13 mouse cellular contexts compared by ENCODE assay signal in the genomic region with DNA sequence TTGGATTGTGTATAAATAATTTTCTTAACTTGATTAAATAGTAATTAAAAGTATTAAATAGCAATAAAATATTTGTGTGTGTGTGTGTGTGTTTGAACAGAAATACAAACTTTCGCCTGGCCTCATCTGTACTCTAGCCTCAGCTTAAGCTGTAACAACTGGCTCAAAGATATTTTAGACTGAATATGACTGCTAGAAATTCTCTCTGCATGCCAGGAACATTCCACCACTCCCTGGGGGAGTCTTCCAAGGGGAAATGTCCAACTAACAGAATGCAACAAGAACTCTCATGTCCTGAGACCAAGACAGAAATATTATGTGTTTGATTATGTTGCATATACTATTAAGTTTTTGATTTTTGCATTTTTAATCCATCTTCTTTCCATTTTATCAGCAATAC.
A peak's percentile ranks its signal among the peaks of the same experiment; 100 is the strongest.
DNase-seq lines count a peak whose midpoint lies in the region; ATAC-seq and TF ChIP-seq lines count a peak whose summit lies in the region.
"Had no signal": no experiment of that assay in that cellular context is flagged by ENCODE, and none has a peak within 500 bp of the region (broad histone marks: within the 10 kb centered on the region; RNA-seq: fewer than 3 reads in every experiment).

No protein-coding gene starts in this region.

- intact Hi-C loops in heart, postnatal 10 days (cut with DNase I), result no loop called here

- H3K9me3 ChIP-seq in hindbrain, embryonic 11.5 days (ENCODE audit: control insufficient read depth, low read length), result no peaks in the 10 kb centered on the region
- H3K9me3 ChIP-seq: embryonic facial prominence, embryonic 12.5 days; G1E; hindbrain, embryonic 10.5 days had no signal

- H3K4me2 ChIP-seq in hindbrain, embryonic 11.5 days (replicated peaks; ENCODE audit: low read depth, low read length), result no peak overlapping the region
- H3K4me2 ChIP-seq: embryonic facial prominence, embryonic 12.5 days had no signal

- TF ChIP-seq CTCF in lung, adult 2 months (IDR thresholded peaks at IDR 0.05; ENCODE audit: insufficient read depth, low read length), result no peak

- no peak overlapping the region for H3K4me3 ChIP-seq in lung, adult 2 months (replicated peaks; ENCODE audit: extremely low read depth, low read depth, low read length)
- no peak overlapping the region for H3K4me3 ChIP-seq in hindbrain, embryonic 11.5 days (ENCODE audit: low read depth, low read length)
- H3K4me3 ChIP-seq: embryonic facial prominence, embryonic 12.5 days; hindbrain, embryonic 10.5 days had no signal

- no peak overlapping the region for H3K27ac ChIP-seq in hindbrain, embryonic 11.5 days (ENCODE audit: low read depth, low read length)
- H3K27ac ChIP-seq: embryonic facial prominence, embryonic 12.5 days; hindbrain, embryonic 10.5 days had no signal

- H3K27me3 ChIP-seq in hindbrain, embryonic 11.5 days (ENCODE audit: control insufficient read depth, insufficient read depth, low read length), result no peaks in the 10 kb centered on the region
- H3K27me3 ChIP-seq: embryonic facial prominence, embryonic 12.5 days had no signal

- no peak for ATAC-seq in hindbrain, embryonic 11.5 days (ENCODE audit: low FRiP score)
- ATAC-seq: liver, postnatal 0 days had no signal

- H3K36me3 ChIP-seq in hindbrain, embryonic 11.5 days (ENCODE audit: control insufficient read depth, insufficient read depth, low read length), result no peaks in the 10 kb centered on the region
- H3K36me3 ChIP-seq: embryonic facial prominence, embryonic 12.5 days; G1E; hindbrain, embryonic 10.5 days had no signal

- WGBS in lung, adult 2 months, result 72% methylated on average over 1 of the region's 1 CpGs
- WGBS in hindbrain, embryonic 11.5 days, result 74% methylated on average over 1 of the region's 1 CpGs

- no peak overlapping the region for H3K9ac ChIP-seq in hindbrain, embryonic 11.5 days (ENCODE audit: low read depth, low read length)
- H3K9ac ChIP-seq: embryonic facial prominence, embryonic 12.5 days; liver, postnatal 0 days had no signal

- H3K4me1 ChIP-seq in lung, adult 2 months (ENCODE audit: control insufficient read depth, insufficient read depth, low read length), result no peaks in the 10 kb centered on the region
- H3K4me1 ChIP-seq in hindbrain, embryonic 11.5 days (replicated peaks; ENCODE audit: control insufficient read depth, insufficient read depth, low read length), result no peaks in the 10 kb centered on the region
- H3K4me1 ChIP-seq: embryonic facial prominence, embryonic 12.5 days; hindbrain, embryonic 10.5 days had no signal

- TF ChIP-seq POLR2A in lung, adult 2 months (IDR thresholded peaks at IDR 0.05; ENCODE audit: borderline replicate concordance, extremely low read depth, low read depth, low read length), result no peak

- DNase-seq in embryo, embryonic 10.5 days (ENCODE audit: low spot score), result peak; percentile 4
- no peak for DNase-seq in embryo, embryonic 10 days (ENCODE audit: low spot score)
- DNase-seq in lung, adult 18-20 months, result peak; percentile 4 to 7
- no peak for DNase-seq in lung, adult 2 months
- peak; percentile 70 for DNase-seq in heart, postnatal 10 days
- peak; percentile 44 for DNase-seq in mesoderm, embryonic 11.5 days (ENCODE audit: low read depth, low spot score)
- DNase-seq in hindbrain, embryonic 11.5 days (ENCODE audit: low spot score), result no peak
- no peak for DNase-seq in cerebellum, adult 11 months
- DNase-seq: left cerebral cortex, postnatal 4 days; liver, postnatal 0 days had no signal

Comparison
In these comparisons a context has a peak if more than half of its experiments do, and no peak if none do; other contexts are left out.
1. DNase-seq: peak in embryo, embryonic 10.5 days (single experiment), lung, adult 18-20 months (2 of 2), heart, postnatal 10 days (2 of 2) and mesoderm, embryonic 11.5 days (single experiment); none in embryo, embryonic 10 days (single experiment), lung, adult 2 months (single experiment), hindbrain, embryonic 11.5 days (single experiment) and cerebellum, adult 11 months (single experiment).